Mouse (Mus musculus): ENCODE results near the gene Gm10073.

Gm10073 gene

GRCm38 (mm10) chr8:106556068-106556645 lies 17.1 kb downstream of the Gm10073 start:
- DNase-seq (ENCODE audit: low read depth in 1 of 2, low spot score in 2 of 2): no peak

GRCm38 (mm10) chr8:106554011-106554410 lies 19.2 kb downstream of the Gm10073 start:
- DNase-seq (ENCODE audit: low read depth in 1 of 2, low spot score in 2 of 2): no peak

GRCm38 (mm10) chr8:106550906-106551305 lies 22.4 kb downstream of the Gm10073 start:
- no peak for DNase-seq (ENCODE audit: low read depth in 1 of 2, low spot score in 2 of 2)

- DNase-seq (ENCODE audit: low read depth in 1 of 2, low spot score in 2 of 2): no peak
Observed at GRCm38 (mm10) chr8:106548366-106548936, 24.8 kb downstream of the Gm10073 start.

GRCm38 (mm10) chr8:106546746-106547145 lies 26.5 kb downstream of the Gm10073 start:
- DNase-seq (ENCODE audit: low read depth in 1 of 2, low spot score in 2 of 2): no peak

GRCm38 (mm10) chr8:106545149-106545548 lies 28.1 kb downstream of the Gm10073 start:
- DNase-seq (ENCODE audit: low read depth in 1 of 2, low spot score in 2 of 2): peak in 1 of 2 experiments; percentile 19

- no peak for DNase-seq (ENCODE audit: low read depth in 1 of 2, low spot score in 2 of 2)
Observed at GRCm38 (mm10) chr8:106543043-106543442, 30.2 kb downstream of the Gm10073 start.

GRCm38 (mm10) chr8:106541002-106541401 lies 32.3 kb downstream of the Gm10073 start:
- no peak for DNase-seq (ENCODE audit: low read depth in 1 of 2, low spot score in 2 of 2)

GRCm38 (mm10) chr8:106539193-106539592 lies 34.1 kb downstream of the Gm10073 start:
- DNase-seq (ENCODE audit: low read depth in 1 of 2, low spot score in 2 of 2): no peak

GRCm38 (mm10) chr8:106535448-106535847 lies 37.8 kb downstream of the Gm10073 start:
- no peak for DNase-seq (ENCODE audit: low read depth in 1 of 2, low spot score in 2 of 2)

GRCm38 (mm10) chr8:106534449-106534848 lies 38.8 kb downstream of the Gm10073 start:
- peak in 1 of 2 experiments; percentile 18 for DNase-seq (ENCODE audit: low read depth in 1 of 2, low spot score in 2 of 2)

GRCm38 (mm10) chr8:106533709-106534108 lies 39.6 kb downstream of the Gm10073 start:
- no peak for DNase-seq (ENCODE audit: low read depth in 1 of 2, low spot score in 2 of 2)

- no peak for DNase-seq (ENCODE audit: low read depth in 1 of 2, low spot score in 2 of 2)
Observed at GRCm38 (mm10) chr8:106530566-106530965, 42.7 kb downstream of the Gm10073 start.

GRCm38 (mm10) chr8:106529885-106530482 lies 43.3 kb downstream of the Gm10073 start:
- DNase-seq (ENCODE audit: low read depth in 1 of 2, low spot score in 2 of 2): no peak

GRCm38 (mm10) chr8:106528596-106529249 lies 44.5 kb downstream of the Gm10073 start:
- DNase-seq (ENCODE audit: low read depth in 1 of 2, low spot score in 2 of 2): no peak

- no peak for DNase-seq (ENCODE audit: low read depth in 1 of 2, low spot score in 2 of 2)
Observed at GRCm38 (mm10) chr8:106527241-106528036, 45.8 kb downstream of the Gm10073 start.

- DNase-seq (ENCODE audit: low read depth in 1 of 2, low spot score in 2 of 2): no peak
Observed at GRCm38 (mm10) chr8:106526725-106527124, 46.5 kb downstream of the Gm10073 start.
